Mouse (Mus musculus): ENCODE results near the gene Lipc. TPM values are rescaled to one million over a fixed set of nuclear protein-coding genes. Genes with fewer than 3 reads are reported as not detected.

Gene Lipc
- 1.9 and 2.4 TPM in 2 replicates for polyA plus RNA-seq (2015; fragmentation: Nextera tagmentation; extraction: Ambion mirVana)

DNA sequence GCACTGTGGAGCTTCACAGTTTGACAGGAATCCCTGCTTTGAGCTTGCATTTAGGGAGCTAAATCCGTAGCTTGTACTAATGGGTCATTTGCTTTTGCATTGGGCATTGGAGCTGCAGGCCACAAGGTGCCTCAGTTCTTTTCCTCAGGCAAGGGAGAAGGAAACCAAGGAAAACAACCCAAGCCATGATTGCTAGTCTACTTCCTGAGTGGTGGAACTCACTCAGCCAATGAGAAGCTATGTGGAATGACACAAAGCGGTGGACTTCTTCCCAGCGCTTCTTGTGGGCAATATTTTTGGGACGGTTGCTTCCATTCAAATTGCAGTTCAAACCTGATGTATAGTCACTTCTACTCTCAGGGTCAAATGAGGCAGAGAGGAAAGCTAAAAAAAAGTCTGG is at the start of gene Lipc:
TSS of gene Lipc (minus strand) at position 101 of the 400 bp plus-strand sequence.

Small RNA genes within 50 kb of the gene (microRNA-seq; reads per million reads assigned to microRNA genes)
- not detected for gene Gm25149 (ENCODE audit: borderline replicate concordance, insufficient number of aligned reads)

Other genes with a start within 250 kb of the Lipc start
- gene Aqp9, start 216.5 kb upstream of the Lipc start, polyA plus RNA-seq (2015; fragmentation: Nextera tagmentation; extraction: Ambion mirVana): 1.8 and 2.3 TPM in 2 replicates